Mouse (Mus musculus): ENCODE data around the gene Fbln7. TPM values are rescaled to one million over a fixed set of nuclear protein-coding genes. Genes with fewer than 3 reads are reported as not detected.

The Fbln7 gene
- polyA plus RNA-seq, 1 experiment: 3.9 TPM

DNA sequence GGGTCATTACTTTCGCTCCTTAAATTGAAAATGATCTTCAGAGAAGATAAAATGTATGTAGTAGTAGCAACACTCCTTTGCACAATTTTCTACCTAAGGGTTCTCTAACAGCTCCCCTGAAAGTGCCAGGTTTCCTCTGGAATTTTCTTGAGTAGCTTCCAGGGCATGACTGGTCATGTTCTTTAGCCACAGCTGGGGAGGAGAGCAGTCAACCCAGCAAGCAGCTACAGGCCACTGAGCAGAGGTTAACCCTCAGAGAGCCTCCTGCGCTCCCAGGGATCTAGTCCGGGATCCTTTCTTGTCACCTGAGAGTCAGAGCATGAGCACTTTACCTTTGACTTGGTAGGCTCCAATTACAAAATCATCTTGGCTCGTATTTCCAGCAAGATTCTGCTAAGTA is 62.0 kb downstream of the Fbln7 start:
- no peak for TF ChIP-seq POLR2A (IDR thresholded peaks at IDR 0.05; ENCODE audit: low read depth, low read length)
- no peak for TF ChIP-seq CTCF (IDR thresholded peaks at IDR 0.05; ENCODE audit: extremely low read depth, insufficient read length, insufficient replicate concordance, low read depth, low read length)

DNA sequence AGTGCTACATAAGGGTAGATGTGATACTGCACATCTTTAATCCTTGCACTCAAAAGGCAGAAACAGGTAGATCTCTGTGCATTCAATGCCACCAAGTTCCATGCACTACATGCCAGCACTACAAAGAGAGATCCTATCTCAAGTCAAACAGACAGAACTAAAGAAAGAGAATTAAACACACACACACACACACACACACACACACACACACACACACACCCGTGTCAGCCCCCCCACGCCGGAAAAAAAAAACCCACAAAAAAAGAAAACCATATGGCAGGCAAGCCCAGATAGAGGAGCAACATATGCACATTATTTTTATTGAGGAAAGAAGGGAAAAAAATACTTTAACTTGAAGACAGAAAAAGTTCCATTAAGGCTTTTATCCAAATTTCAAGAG is 65.7 kb downstream of the Fbln7 start:
- peaks cover 10% of the 10 kb centered on the region for H3K36me3 ChIP-seq (ENCODE audit: control insufficient read depth, insufficient read depth, low read length)
- TF ChIP-seq POLR2A (IDR thresholded peaks at IDR 0.05; ENCODE audit: low read depth, low read length): no peak
- TF ChIP-seq CTCF (IDR thresholded peaks at IDR 0.05; ENCODE audit: extremely low read depth, insufficient read length, insufficient replicate concordance, low read depth, low read length): no peak
- 66% methylated on average over 3 of the region's 3 CpGs for WGBS
- H3K4me3 ChIP-seq (ENCODE audit: low read depth, low read length): no peak overlapping the region
- no peaks in the 10 kb centered on the region for H3K4me1 ChIP-seq (ENCODE audit: control insufficient read depth, insufficient read depth, insufficient read length, low read length)
- no peaks in the 10 kb centered on the region for H3K27me3 ChIP-seq (ENCODE audit: control insufficient read depth, insufficient read depth, low read length)
- no peak overlapping the region for H3K27ac ChIP-seq (ENCODE audit: insufficient read depth, low read depth, low read length)

More for the DNA sequence above, 62.0 kb downstream of the Fbln7 start:
- no peak overlapping the region for H3K27ac ChIP-seq (ENCODE audit: insufficient read depth, low read depth, low read length)
- no peak overlapping the region for H3K4me3 ChIP-seq (ENCODE audit: low read depth, low read length)
- 91% methylated on average over 4 of the region's 4 CpGs for WGBS
- H3K27me3 ChIP-seq (ENCODE audit: control insufficient read depth, insufficient read depth, low read length): no peaks in the 10 kb centered on the region
- peaks cover 8% of the 10 kb centered on the region for H3K36me3 ChIP-seq (ENCODE audit: control insufficient read depth, insufficient read depth, low read length)
- no peaks in the 10 kb centered on the region for H3K4me1 ChIP-seq (ENCODE audit: control insufficient read depth, insufficient read depth, insufficient read length, low read length)

- peaks cover 14% of the 10 kb centered on the region for H3K36me3 ChIP-seq (ENCODE audit: control insufficient read depth, insufficient read depth, low read length)
These were observed 67.9 kb downstream of the Fbln7 start for GRCm38 (mm10) chr2:128930704-128931103.

GRCm38 (mm10) chr2:128936256-128936655 is 73.5 kb downstream of the Fbln7 start:
- TF ChIP-seq CTCF (IDR thresholded peaks at IDR 0.05; ENCODE audit: extremely low read depth, insufficient read length, insufficient replicate concordance, low read depth, low read length) (no peak), POLR2A (IDR thresholded peaks at IDR 0.05; ENCODE audit: low read depth, low read length) (no peak)
- H3K4me1 ChIP-seq (ENCODE audit: control insufficient read depth, insufficient read depth, insufficient read length, low read length): no peaks in the 10 kb centered on the region
- H3K27me3 ChIP-seq (ENCODE audit: control insufficient read depth, insufficient read depth, low read length): no peaks in the 10 kb centered on the region
- WGBS: 72% methylated on average over 3 of the region's 3 CpGs
- peaks cover 12% of the 10 kb centered on the region for H3K36me3 ChIP-seq (ENCODE audit: control insufficient read depth, insufficient read depth, low read length)
- no peak overlapping the region for H3K27ac ChIP-seq (ENCODE audit: insufficient read depth, low read depth, low read length)
- no peak overlapping the region for H3K4me3 ChIP-seq (ENCODE audit: low read depth, low read length)

More at GRCm38 (mm10) chr2:128930704-128931103, 67.9 kb downstream of the Fbln7 start:
- Histone ChIP-seq H3K27ac (ENCODE audit: insufficient read depth, low read depth, low read length) (no peak overlapping the region; the same call in 1 of the 2 replicates), H3K4me3 (ENCODE audit: low read depth, low read length) (no peak overlapping the region), H3K4me1 (ENCODE audit: control insufficient read depth, insufficient read depth, insufficient read length, low read length) (no peaks in the 10 kb centered on the region), H3K27me3 (ENCODE audit: control insufficient read depth, insufficient read depth, low read length) (no peaks in the 10 kb centered on the region)
- no peak for TF ChIP-seq POLR2A (IDR thresholded peaks at IDR 0.05; ENCODE audit: low read depth, low read length)
- TF ChIP-seq CTCF (IDR thresholded peaks at IDR 0.05; ENCODE audit: extremely low read depth, insufficient read length, insufficient replicate concordance, low read depth, low read length): no peak

- Histone ChIP-seq H3K4me1 (ENCODE audit: control insufficient read depth, insufficient read depth, insufficient read length, low read length) (no peaks in the 10 kb centered on the region), H3K27ac (ENCODE audit: insufficient read depth, low read depth, low read length) (0 out of 2 replicates have a peak within 1 kb of the TSS, but pooled peaks have one; percentile 31), H3K36me3 (ENCODE audit: control insufficient read depth, insufficient read depth, low read length) (peaks cover 4% of the 10 kb centered on the region; the same call in 1 of the 2 replicates), H3K27me3 (ENCODE audit: control insufficient read depth, insufficient read depth, low read length) (no peaks in the 10 kb centered on the region), H3K4me3 (ENCODE audit: low read depth, low read length) (peak within 1 kb of the TSS; percentile 73)
- TF ChIP-seq CTCF (IDR thresholded peaks at IDR 0.05; ENCODE audit: extremely low read depth, insufficient read length, insufficient replicate concordance, low read depth, low read length) (no peak), POLR2A (IDR thresholded peaks at IDR 0.05; ENCODE audit: low read depth, low read length) (peak; percentile 64; the same call in 1 of the 2 replicates)
- 1% methylated on average over 65 of the region's 65 CpGs for WGBS
These were observed 81.1 kb downstream of the Fbln7 start, which contains the start of gene Zc3h8 for GRCm38 (mm10) chr2:128943538-128944528. Gene Zc3h8 (minus strand): TSS chr2:128944077.

Other genes with a start within 250 kb of the Fbln7 start
- 7.8 and 19.1 TPM in 2 replicates for gene Anapc1, start 175.6 kb upstream of the Fbln7 start, polyA plus RNA-seq (2012; rRNA removed)
- gene Mertk, start 164.0 kb upstream of the Fbln7 start, polyA plus RNA-seq (2012; rRNA removed): 5.6 and 11.0 TPM in 2 replicates
- 5.7 and 12.3 TPM in 2 replicates for gene Tmem87b, start 44.9 kb upstream of the Fbln7 start, polyA plus RNA-seq (2012; rRNA removed)
- 0.33 and 0.44 TPM in 2 replicates for gene Zc3h8, start 81.1 kb downstream of the Fbln7 start, polyA plus RNA-seq (2012; rRNA removed)
- 0.27 and 0.72 TPM in 2 replicates for gene Zc3h6, start 104.4 kb downstream of the Fbln7 start, polyA plus RNA-seq (2012; rRNA removed)
- gene Gm10762, start 104.7 kb downstream of the Fbln7 start, polyA plus RNA-seq (2012; rRNA removed): 0.71 and 2.1 TPM in 2 replicates
- 0.03 TPM in 1 of 2 replicates, not detected in the other for gene Vinac1, start 185.2 kb downstream of the Fbln7 start, polyA plus RNA-seq (2012; rRNA removed)
- gene Ttl, start 203.0 kb downstream of the Fbln7 start, polyA plus RNA-seq (2012; rRNA removed): 1.3 and 1.8 TPM in 2 replicates
- 6.9 and 7.6 TPM in 2 replicates for gene Polr1b, start 238.0 kb downstream of the Fbln7 start, polyA plus RNA-seq (2012; rRNA removed)